Mouse (Mus musculus) cerebral cortex, adult 2 months (tissue): Measurements from ENCODE around the gene Pdlim5.

Experiments
- WGBS: fragments of 180-500 bp; shearing (Covaris S2); methylation state at CpG from one replicate; pipeline ENCODE4 v1.1.7; 2018; 5-methylcytosine and 5-hydroxymethylcytosine counted together

The Pdlim5 gene

DNA sequence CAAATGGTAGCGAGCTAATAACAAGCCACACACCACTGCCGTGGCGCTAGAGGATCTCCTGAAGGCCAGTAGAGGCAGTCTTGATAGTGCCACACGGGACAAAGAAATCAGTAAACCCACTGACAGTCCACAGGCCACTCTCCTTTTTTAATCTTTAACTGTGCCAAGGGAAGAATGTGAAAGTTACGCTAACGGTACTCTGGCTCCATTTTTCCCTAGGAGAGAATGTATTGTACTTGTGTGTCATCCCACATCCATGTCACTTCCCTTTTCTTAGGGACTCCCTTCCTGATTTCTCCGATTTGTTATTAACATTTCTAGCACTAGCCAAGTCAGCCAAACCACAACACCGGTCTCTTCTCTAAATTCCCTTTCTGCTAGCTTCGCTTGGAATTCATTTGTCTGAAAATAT lies 1.5 kb downstream of the Pdlim5 start:
- 47% methylated on average over 9 of the region's 9 CpGs for WGBS

DNA sequence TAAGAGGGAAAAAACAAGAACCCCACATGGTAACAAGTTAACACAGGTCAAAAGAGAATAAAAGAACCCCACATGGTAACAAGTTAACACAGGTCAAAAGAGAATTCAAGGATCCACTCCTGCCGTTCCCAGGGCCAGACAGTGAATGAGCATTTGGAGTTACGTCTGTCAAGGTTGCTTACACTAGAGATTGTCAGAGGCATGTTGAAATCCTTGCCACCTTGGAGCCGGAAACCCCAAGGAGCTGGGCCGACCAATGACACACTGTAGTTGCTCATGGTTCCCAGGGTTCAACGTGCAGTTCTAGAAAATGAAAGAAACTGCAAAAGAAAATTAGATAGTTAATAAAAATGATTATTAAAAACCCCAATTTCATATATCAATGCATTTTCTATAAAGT lies 4.0 kb downstream of the Pdlim5 start:
- WGBS = 82% methylated on average over 5 of the region's 5 CpGs

DNA sequence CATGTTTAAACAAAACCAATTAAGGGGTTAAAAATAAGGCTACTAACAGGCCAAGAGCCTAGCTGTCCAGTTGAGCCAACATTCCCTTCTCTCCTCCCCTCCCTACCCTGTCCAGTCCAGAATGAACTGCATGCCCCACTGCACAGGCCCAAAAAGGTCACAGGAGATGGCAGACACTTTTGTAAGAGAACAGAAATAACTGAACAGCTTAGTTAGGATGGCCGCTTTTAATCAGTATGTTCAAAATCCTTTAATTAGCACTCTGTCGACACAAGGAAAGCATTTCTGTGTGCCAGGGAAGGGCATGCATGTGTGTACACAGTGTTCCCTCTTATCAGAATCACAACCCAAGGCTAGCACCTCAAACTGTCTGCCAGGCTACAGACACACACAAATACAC lies 5.2 kb downstream of the Pdlim5 start:
- 69% methylated on average over 2 of the region's 2 CpGs for WGBS

DNA sequence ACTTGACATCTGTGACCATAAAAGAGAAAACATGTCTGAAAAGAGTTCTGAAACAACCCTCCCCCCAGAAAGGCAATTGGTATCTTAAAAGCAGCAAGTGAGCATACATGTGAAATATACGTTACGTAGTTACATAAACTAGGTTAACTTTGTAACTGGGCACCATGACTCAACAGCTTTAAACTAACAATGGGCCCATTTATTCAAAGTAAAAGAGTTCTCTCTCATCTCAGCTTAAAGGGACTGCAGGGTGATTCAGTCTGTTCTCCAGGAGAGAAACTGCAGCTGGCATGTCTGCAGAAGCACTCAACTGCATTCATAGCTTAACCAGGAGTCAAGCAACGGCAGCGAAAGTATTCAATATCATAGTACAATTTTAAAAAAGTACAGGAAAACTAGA lies 7.3 kb downstream of the Pdlim5 start:
- WGBS = 66% methylated on average over 4 of the region's 4 CpGs

DNA sequence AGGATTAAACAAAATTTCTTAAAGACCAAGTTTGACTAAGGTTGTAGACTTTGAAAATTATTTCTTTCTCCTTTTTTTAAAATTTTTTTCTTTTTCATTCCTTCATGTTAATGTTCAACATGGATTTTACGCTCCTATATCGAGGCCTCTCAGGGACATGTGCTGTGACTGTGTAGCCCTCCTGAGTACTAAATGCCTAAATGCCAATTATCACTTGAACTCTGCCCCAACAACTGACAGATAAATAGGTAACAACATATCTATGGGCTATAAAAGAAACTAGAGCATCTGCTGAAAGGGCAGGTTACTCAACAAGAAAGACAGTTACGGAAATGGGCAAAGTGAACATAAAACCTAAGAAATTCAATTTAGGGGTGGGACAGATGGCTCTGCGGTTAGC lies 9.0 kb downstream of the Pdlim5 start:
- WGBS = 95% methylated on average over 4 of the region's 4 CpGs

DNA sequence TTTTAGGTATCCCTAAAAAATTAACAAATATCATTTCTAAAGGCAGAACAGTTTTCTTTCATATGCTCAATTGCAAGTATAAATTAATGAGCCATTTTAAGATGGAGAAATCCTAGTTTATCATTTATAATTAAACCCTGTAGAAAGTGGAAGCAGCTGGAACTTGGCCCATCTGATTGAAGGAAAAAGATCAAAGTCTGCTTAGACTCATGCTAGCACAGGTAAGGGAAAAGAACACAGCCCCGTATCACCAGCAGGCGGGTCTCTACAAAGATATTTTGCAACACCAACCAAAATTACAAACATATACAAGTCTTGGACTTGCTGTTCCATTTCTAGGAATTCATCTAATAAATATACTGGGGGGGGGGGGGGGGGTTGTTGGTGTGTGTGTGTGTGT lies 9.8 kb downstream of the Pdlim5 start:
- WGBS = 85% methylated on average over 2 of the region's 2 CpGs

DNA sequence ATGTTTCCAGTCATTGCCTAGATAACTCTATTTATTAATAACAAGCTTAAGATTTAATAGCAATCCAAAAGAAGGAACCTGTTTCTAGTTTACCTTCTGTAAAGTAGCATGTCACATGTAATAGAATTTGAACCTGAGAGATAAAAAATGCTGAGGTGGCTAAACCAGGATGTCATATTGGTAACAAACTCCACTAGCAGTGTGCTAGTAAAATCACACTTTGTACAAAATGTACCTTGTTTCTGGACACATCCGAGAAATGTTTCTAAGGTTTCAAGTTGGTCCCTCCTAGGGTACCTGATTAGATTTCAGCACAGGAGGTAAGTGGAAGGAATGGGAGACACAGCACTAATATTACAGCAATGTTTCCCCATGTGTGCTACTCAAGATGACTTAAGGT lies 18.9 kb downstream of the Pdlim5 start:
- WGBS = 98% methylated on average over 1 of the region's 1 CpGs

DNA sequence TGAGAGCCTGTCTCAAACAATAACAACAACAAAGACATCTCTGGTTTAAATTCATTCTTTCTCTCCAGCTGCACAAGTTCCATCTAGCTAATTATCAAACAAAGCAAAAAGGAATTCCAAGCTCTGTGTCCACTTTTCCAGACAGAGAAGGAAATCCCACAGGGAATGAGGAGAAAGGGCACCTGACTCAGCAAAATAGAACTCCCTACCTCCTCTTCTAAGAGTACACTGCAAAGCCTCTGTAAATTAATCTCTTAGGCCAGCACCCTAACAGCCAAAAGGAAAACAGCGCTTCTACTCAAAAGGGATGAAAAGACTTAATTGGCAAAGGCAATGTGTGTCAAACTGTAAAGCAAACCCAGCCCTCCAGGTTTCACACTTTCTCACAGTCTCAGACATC lies 20.4 kb downstream of the Pdlim5 start:
- 78% methylated on average over 1 of the region's 1 CpGs for WGBS

DNA sequence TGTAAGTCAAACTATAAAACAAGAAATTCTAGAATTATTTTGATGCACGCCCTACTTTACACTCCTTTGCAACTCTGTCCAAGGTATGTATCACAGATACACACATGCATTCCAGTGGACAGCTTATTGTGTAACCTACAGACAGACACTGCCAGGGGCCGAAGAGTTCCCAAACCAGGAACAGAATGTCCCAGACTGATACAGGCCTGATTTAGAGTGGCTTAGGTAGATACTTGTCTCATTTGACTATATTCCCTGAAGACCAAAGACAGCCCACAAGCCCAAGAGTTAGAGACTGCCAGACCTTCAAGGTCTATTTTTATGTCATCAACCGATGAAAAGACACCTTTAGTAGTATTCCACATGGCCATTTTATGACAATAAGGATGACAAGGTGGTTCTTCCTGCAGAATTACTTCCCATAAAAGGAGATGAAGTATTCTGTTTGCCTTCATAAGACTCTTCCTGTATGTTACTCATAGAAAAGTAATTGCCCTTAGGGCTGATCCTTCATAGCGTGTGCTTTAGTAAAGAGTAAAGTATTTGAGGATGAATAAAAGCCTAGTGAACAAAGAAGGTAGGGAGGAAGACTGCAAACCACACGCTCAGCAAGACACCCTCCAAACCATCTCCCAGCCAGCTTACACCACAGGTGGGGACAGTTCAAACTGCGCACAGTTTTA lies 22.9 kb downstream of the Pdlim5 start:
- 96% methylated on average over 6 of the region's 6 CpGs for WGBS

DNA sequence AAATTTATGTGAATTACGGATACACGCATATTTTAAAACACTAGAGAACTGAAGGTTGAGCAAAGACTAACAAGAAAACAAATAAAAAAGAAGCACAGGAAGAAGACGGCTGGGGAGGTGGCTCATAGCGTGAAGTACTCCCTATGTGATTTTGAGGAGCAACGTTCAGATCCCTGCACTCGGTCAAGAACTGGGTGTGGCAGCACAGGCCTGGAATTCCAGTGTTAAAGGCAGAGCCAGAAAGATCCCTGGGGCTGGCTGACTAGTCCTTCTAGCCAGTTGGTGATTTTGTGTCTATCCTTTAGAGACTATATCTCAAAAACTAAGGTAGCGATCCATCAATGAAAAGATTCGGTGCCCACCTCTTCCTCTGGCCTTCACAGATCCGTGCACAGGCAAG lies 27.1 kb downstream of the Pdlim5 start:
- 84% methylated on average over 9 of the region's 9 CpGs for WGBS

DNA sequence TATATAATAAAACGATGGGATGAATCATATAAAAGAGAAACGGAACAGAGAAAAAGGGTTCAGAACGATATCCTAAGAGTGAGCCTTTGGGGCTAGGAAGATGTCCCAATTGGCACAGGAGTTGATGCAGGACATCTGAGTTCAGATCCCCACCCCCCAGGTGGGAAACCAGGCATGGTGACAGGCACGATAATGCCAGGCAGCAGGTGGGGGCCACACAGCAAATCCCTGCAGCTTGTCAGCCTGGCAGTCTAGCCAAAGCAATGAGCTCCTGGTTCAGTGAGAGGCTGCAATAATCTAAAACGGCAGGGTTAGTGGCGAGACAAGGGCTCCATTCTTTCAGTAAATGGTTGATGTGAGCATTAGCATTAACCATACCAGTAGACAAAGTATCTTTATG lies 33.4 kb downstream of the Pdlim5 start:
- 63% methylated on average over 6 of the region's 6 CpGs for WGBS

DNA sequence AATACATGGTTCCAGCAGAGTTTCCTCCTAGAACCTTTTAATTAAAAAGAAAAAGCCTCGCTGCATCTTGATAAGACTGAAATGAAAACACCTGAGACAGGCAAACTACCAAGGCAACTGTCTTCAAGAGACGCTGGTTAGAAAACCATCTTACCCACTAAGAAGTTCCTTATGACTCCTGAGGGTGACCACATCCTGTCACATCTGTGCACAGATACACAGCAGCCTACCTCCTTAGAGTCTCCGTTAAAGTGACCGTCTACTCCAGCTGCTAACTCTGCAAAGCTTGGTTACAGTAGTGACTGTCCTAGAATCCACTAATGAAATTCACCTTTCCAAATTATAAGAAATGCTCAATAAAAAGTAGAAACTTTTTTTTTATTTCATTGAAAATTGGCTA lies 38.8 kb downstream of the Pdlim5 start:
- 79% methylated on average over 4 of the region's 4 CpGs for WGBS

DNA sequence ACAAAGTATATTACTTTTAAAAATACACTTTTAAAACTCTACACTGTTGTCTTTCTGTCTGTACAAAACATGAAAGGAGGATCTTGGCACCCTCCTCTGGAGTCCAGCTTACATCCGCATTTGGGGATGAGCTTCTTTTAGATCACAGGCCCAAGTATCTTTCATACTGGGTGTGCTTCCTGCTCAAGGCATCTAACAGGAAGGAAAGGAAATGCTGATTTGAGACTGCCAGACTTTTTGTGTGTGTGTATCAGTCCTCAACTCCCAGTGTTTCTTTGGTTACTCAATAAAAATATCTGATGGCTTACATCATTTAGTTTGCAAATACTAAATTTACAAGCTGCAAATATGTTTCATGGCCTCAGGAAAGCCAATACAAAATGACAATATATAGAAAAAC lies 42.3 kb downstream of the Pdlim5 start:
- WGBS = 60% methylated on average over 1 of the region's 1 CpGs

DNA sequence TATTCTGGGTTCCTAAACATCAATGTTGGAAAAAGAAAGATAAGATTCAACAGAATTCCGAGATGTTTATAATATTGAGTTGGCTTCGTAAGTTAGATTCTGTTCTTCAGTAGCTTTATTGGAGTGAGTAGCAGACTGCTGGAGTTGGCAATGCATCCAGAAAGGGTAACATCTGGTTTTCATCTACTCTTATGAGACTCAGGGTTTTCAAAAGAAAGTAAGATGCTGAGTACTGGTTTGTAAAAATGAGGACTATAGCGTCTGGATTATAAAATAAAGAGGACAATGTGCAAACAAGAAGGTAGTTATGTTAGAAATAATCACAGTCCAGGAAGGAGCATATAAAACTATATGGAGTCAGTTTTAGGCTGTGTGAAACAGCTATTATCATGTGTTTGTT lies 45.0 kb downstream of the Pdlim5 start:
- 80% methylated on average over 3 of the region's 3 CpGs for WGBS

DNA sequence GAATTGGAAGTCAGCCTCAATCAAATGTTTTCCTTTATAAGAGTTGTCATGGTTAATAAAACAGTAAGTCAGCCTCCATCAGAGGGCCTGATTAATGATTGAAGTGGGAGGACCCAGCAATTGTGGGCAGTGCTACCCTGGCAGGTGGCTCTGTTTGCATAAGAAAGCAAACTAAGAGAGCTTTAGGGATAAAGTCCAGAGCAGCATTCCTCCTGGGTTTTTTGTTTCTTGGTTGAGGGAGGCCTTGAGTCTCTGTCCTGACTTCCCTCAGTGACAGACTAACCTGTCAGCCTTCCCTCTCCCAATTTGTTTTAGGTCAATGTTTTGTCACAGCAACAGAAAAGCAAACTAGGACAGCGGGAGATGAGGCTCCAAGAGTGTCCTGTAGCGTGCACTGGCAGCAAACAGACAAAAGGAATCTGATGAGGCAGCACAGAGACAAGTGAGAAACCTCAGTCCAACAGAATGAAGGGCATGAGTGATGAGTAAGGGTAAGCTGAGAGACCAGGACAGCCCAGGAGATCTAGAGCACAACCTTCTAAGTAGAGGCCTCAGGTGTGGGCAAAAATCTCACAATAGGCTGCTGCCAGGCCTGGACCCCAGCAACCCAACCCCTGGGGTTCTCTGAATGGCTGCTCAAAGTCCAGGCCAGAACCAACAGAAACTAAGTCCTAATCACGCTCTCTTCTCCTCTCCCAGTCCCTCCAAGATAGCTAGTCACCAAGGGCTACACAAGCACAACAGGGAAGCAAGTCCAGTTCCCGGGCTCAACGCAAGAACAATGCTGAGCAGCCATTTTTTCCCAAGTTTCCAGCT lies 46.5 kb downstream of the Pdlim5 start:
- 85% methylated on average over 5 of the region's 5 CpGs for WGBS

DNA sequence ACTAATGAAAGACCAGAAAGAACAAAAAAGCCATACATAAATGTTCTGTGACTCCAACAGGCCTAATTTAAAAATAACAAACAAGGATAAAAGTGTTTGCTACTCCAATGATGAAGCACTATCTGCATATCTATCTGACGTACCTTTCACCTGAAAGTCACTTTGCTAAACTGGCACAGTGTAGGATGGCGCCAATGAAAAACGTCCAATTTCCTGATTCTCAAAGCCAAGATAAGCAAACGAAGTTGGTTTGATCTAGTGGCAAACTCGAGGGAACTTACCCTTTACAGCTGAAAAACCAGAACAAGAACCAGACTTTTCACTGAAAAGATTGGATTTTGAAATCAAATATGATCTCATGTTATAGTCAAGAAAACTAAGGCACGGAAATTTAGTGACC lies 49.2 kb downstream of the Pdlim5 start:
- WGBS = 84% methylated on average over 6 of the region's 6 CpGs

DNA sequence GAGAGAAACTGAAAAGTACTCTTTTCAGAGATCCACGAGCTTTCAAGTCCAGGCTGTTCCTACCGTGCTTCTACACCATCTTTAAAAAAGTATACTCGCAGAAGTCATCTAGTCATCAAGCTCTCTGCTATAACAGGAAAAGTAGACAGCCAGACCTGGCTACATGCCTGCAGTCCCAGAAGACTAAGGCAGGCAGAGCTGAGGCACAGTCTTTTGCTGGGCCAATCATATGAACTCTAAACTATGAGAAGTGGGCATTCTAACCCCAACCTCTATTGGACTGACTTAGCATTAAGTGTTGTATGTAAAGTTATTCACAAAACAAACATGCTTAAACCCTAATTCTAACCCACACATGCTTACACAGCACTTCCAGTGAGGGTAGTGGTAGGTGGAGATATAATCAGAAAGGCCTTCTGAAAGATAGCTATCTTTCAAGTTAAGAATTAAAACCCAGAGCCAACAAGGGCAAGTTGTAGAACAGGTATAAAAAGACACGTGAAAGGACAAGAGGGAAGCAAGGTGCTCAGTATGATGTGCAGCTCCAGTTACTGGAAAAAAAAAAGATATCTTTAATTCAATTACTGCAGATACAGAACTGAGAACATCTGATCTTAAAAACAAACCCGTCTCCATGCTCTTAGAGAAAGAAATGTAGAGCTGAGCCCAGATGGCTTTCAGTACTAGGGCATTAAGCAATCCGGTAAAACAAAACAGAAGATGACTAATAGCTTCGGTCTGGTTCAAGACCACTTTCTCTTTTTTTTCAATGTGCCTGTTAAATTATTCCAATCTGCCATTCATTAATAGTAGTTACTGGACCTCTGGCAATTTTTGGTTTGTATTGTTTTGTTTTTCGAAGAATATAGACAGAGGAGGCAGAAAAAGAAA lies 50.0 kb downstream of the Pdlim5 start:
- 72% methylated on average over 8 of the region's 8 CpGs for WGBS

DNA sequence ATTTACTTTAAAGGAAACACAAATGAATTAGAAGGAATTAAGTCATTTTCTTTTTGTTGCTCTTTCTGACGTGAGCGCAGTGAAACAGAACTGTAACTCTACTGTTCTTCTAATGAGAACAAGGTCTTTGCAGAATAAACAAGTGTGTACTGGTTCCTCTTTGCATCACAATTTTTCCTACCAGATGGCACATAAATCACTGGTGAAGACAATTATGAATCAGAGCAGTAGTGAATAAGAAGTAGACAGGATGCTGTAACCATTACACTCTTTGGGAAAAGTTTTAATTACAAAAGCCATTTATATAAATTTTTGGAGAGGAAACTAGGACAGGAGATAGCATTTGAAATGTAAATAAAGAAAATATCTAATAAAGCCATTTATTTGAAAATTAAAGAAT lies 51.7 kb downstream of the Pdlim5 start:
- 71% methylated on average over 2 of the region's 2 CpGs for WGBS

DNA sequence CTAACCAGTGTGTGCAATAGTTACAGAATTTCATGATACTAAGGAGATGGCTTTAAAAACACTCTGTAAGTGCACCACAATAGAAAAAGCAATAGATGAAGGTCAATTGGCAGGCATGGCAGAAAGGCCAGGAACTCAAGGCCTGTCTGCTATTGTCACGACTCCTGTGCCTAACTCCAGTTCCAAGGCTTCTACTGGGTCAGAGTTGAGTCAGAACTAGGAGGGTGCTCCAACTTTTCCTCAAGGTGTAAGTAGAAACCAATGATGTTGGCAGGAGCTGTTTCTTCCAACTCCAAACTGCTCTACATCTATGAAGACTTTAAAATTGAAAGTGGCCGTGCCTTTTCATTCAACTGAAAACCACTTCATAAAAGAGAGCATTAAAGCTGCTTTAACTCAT lies 54.8 kb downstream of the Pdlim5 start:
- WGBS = 76% methylated on average over 2 of the region's 2 CpGs

DNA sequence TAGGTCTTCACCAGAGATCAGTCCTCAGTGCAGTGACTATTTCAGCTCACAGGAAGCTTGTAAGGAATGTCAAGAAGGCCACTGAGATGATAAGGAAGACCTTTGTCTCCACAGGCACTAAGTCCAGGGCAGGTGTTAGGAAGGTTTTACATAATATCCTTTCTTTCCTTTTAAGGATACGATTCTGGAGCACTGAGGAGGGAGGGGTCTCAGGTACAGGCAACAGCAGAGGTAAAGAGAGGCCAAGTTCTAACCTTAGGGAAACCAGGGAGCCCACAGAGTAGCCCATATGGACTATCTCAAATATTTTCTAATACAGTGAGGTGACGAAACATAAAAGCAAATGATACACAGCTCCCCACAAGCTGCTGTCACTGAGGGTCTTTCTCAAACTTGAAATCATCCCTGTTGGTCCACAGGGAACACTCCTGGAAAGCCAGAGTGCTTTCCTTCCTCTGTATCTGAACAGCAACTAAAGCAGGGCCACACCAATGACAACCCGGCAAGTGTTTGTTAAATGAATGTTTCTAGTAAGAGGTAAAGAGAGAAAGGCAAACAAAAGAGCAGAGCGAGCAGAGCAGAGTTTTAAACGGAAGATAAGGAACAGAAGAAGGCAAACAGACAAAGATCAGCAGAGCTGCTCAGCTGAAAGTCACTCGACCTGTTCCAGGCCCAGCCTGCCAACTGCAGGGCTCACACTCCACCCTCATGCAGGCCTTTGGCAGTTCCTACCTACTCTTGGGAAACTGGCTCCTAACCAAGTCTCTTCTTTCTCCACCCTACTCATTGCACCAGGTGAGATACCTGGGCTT lies 55.9 kb downstream of the Pdlim5 start:
- WGBS = 80% methylated on average over 6 of the region's 6 CpGs

DNA sequence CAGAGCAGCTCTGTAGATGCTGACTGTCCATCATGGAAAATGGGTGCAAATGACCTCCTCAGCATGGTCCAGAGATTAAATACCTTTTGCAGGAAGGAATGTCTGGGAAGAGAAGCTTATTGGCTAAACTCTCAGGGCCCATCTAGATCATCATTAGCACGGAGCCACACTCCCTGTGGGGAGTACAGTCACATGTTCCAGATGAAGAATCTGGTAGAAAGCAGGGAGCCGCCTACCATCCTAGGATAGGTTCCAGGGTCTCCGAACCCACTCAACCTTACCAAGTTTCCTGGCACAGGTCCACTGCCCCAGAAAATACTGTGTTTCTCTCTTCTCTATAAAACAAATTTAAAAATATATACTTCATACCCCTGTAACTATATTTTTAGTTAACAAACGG lies 57.4 kb downstream of the Pdlim5 start:
- WGBS = 86% methylated on average over 4 of the region's 4 CpGs

DNA sequence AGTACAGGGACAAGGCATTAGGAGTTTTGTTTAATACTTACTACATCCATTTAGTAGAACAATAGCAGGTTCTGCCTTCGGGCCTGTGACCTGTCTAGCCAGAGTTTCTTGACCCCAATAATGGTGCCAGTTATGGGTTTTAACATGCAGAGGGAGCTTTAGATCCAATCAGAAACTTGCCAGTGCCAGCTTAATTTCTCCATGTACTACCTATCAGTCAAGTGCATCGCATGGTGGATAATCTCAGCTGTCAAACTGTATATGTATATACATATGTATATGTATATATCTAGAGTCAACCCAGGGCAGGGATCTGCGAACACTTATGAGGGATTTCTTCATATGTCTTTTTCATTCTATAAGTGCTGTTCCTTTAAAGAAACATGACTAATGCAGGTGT lies 61.0 kb downstream of the Pdlim5 start:
- 89% methylated on average over 3 of the region's 3 CpGs for WGBS
